25 mouse cellular contexts compared by ENCODE assay signal in genomic region chr17:57125853-57126622, GRCm38 (mm10). TPM values are rescaled to one million over a fixed set of nuclear protein-coding genes. Genes with fewer than 3 reads are reported as not detected.
DNase-seq lines count a peak whose midpoint lies in the region; ATAC-seq and TF ChIP-seq lines count a peak whose summit lies in the region.
"Had no signal": no experiment of that assay in that cellular context is flagged by ENCODE, and none has a peak within 500 bp of the region (broad histone marks: within the 10 kb centered on the region; RNA-seq: fewer than 3 reads in every experiment).

No protein-coding gene starts in this region.

- no peak overlapping the region for H3K4me2 ChIP-seq in liver, embryonic 13.5 days
- no peak overlapping the region for H3K4me2 ChIP-seq in liver, embryonic 11.5 days
- peak overlapping the region; percentile 75 for H3K4me2 ChIP-seq in CH12.LX (ENCODE audit: insufficient read depth, low read depth, poor library complexity, severe bottlenecking)
- H3K4me2 ChIP-seq: embryonic facial prominence, embryonic 13.5 days; forebrain, embryonic 12.5 days; heart, embryonic 12.5 days had no signal

- peak; percentile 63 for TF ChIP-seq EP300 in CH12.LX (IDR thresholded peaks at IDR 0.05; ENCODE audit: low read length)

- peaks cover 11% of the 10 kb centered on the region; the same call in 1 of the 2 replicates for H3K4me1 ChIP-seq in liver, embryonic 13.5 days (replicated peaks)
- H3K4me1 ChIP-seq in liver, embryonic 11.5 days (replicated peaks; ENCODE audit: control insufficient read depth, insufficient read depth, low read length), result no peaks in the 10 kb centered on the region
- peaks cover 46 to 81% of the 10 kb centered on the region in 2 experiments for H3K4me1 ChIP-seq in CH12.LX (ENCODE audit: control insufficient read depth in 1 of 2, insufficient read depth in 2 of 2)
- H3K4me1 ChIP-seq: embryonic facial prominence, embryonic 13.5 days; forebrain, embryonic 12.5 days; heart, embryonic 12.5 days had no signal

- TF ChIP-seq POLR2A in CH12.LX (IDR thresholded peaks at IDR 0.05; ENCODE audit: low read depth, low read length), result peak; percentile 50; the same call in 1 of the 2 replicates

- no peaks in the 10 kb centered on the region for H3K36me3 ChIP-seq in liver, embryonic 13.5 days
- H3K36me3 ChIP-seq in liver, embryonic 11.5 days (ENCODE audit: control insufficient read depth, insufficient read depth, low read length), result no peaks in the 10 kb centered on the region
- H3K36me3 ChIP-seq in CH12.LX (replicated peaks in 1 of 2; ENCODE audit: control insufficient read depth in 1 of 2, insufficient read depth in 1 of 2, low read length in 1 of 2), result peaks cover 14 to 28% of the 10 kb centered on the region in 2 experiments
- H3K36me3 ChIP-seq: embryonic facial prominence, embryonic 13.5 days; forebrain, embryonic 12.5 days; heart, embryonic 12.5 days had no signal

- dilution Hi-C loops in CH12.LX (cut with MboI; ENCODE audit: extremely low pct_ligation_motif_present, extremely low pct_unique_long_range_greater_than_20kb, low sequenced_read_pairs), result no loop called here

- no peak overlapping the region for H3K27ac ChIP-seq in liver, embryonic 13.5 days
- no peak overlapping the region for H3K27ac ChIP-seq in liver, embryonic 11.5 days (ENCODE audit: low read depth, low read length)
- H3K27ac ChIP-seq in CH12.LX (ENCODE audit: insufficient read depth, low read depth), result peak overlapping the region; percentile 98
- H3K27ac ChIP-seq: embryonic facial prominence, embryonic 13.5 days; forebrain, embryonic 12.5 days; heart, adult 2 months had no signal

- no peaks in the 10 kb centered on the region for H3K9me3 ChIP-seq in liver, embryonic 13.5 days (replicated peaks)
- H3K9me3 ChIP-seq in liver, embryonic 11.5 days (ENCODE audit: control insufficient read depth, low read length), result no peaks in the 10 kb centered on the region
- H3K9me3 ChIP-seq in CH12.LX (replicated peaks; ENCODE audit: low read length), result peaks cover 10% of the 10 kb centered on the region
- H3K9me3 ChIP-seq: embryonic facial prominence, embryonic 13.5 days; forebrain, embryonic 12.5 days; heart, embryonic 12.5 days had no signal

- ATAC-seq in liver, embryonic 13.5 days (ENCODE audit: low read depth), result 0 out of 2 replicates have a peak, but pooled peaks have one; percentile 31
- no peak; the same call in 1 of the 2 replicates for ATAC-seq in liver, embryonic 11.5 days (replicated peaks; ENCODE audit: low FRiP score)
- ATAC-seq in megakaryocyte progenitor cell, adult 5-6 weeks (replicated peaks; ENCODE audit: poor library complexity), result 0 out of 2 replicates have a peak, but pooled peaks have one; percentile 33
- ATAC-seq: forebrain, embryonic 16.5 days; hindbrain, embryonic 16.5 days had no signal

- in situ Hi-C loops in CH12.LX (cut with MboI; ENCODE audit: low pct_ligation_motif_present, low pct_unique_long_range_greater_than_20kb, low sequenced_read_pairs), result no loop called here

- TF ChIP-seq CTCF in CH12.LX (conservative IDR thresholded peaks at IDR 0.05 in 1 of 2, IDR thresholded peaks at IDR 0.05 in 1 of 2; ENCODE audit: low read depth in 2 of 2, low read length in 2 of 2), result no peak

- intact Hi-C loops in heart, postnatal 25 days (cut with DNase I), result no loop called here

- no peak overlapping the region for H3K9ac ChIP-seq in liver, embryonic 13.5 days
- H3K9ac ChIP-seq in liver, embryonic 11.5 days (ENCODE audit: low read depth, low read length), result no peak overlapping the region
- peak overlapping the region; percentile 66 for H3K9ac ChIP-seq in CH12.LX (ENCODE audit: insufficient read depth, low read depth)
- H3K9ac ChIP-seq: embryonic facial prominence, embryonic 13.5 days; forebrain, embryonic 12.5 days; heart, embryonic 12.5 days had no signal

- no peak; the same call in 1 of the 2 replicates for TF ChIP-seq RAD21 in CH12.LX (IDR thresholded peaks at IDR 0.05; ENCODE audit: low read depth, low read length)

- no peak overlapping the region for H3K4me3 ChIP-seq in liver, embryonic 13.5 days (replicated peaks)
- H3K4me3 ChIP-seq in liver, embryonic 11.5 days (ENCODE audit: low read depth, low read length), result no peak overlapping the region
- peak overlapping the region in 2 of 3 experiments; percentile 10 to 39 for H3K4me3 ChIP-seq in CH12.LX (replicated peaks in 1 of 3; ENCODE audit: low read depth in 2 of 3, low read length in 2 of 3, poor library complexity in 1 of 3)
- H3K4me3 ChIP-seq: embryonic facial prominence, embryonic 13.5 days; forebrain, embryonic 12.5 days; heart, adult 2 months; heart, embryonic 12.5 days had no signal

- H3K79me2 ChIP-seq in CH12.LX (replicated peaks; ENCODE audit: control insufficient read depth, extremely low read depth, insufficient read depth, poor library complexity, severe bottlenecking), result peaks cover 21% of the 10 kb centered on the region

- no peaks in the 10 kb centered on the region for H3K27me3 ChIP-seq in liver, embryonic 13.5 days
- H3K27me3 ChIP-seq in liver, embryonic 11.5 days (replicated peaks; ENCODE audit: control insufficient read depth, insufficient read depth, low read length), result no peaks in the 10 kb centered on the region
- no peaks in the 10 kb centered on the region for H3K27me3 ChIP-seq in CH12.LX (replicated peaks)
- H3K27me3 ChIP-seq: embryonic facial prominence, embryonic 13.5 days; forebrain, embryonic 12.5 days had no signal

- no peak for DNase-seq in liver, embryonic 13.5 days
- no peak for DNase-seq in liver, embryonic 11.5 days (ENCODE audit: low spot score)
- peak; percentile 89 for DNase-seq in CH12.LX (ENCODE audit: extremely low read depth)
- DNase-seq in kidney, adult 11 months, result no peak
- DNase-seq in natural killer cell, adult 2 months (ENCODE audit: low spot score in 2 of 2), result no peak
- no peak for DNase-seq in heart, postnatal 25 days (ENCODE audit: low spot score)
- DNase-seq: adrenal gland, postnatal 10 days; cerebellum, adult 11 months; cerebellum, adult 8-10 months; cerebellum, postnatal 14 days; embryo, embryonic 11 days; gastrocnemius, postnatal 10 days; heart, adult 2 months; heart, postnatal 36 days had no signal

- WGBS in liver, embryonic 13.5 days (ENCODE audit: insufficient replicate concordance), result 49% methylated on average over 3 of the region's 3 CpGs
- 63% methylated on average over 3 of the region's 3 CpGs for WGBS in liver, embryonic 11.5 days

TF ChIP-seq in CH12.LX, 34 proteins besides CTCF, POLR2A, EP300 and RAD21 (continues in another document):
- TF ChIP-seq E2F4 (IDR thresholded peaks at IDR 0.05; ENCODE audit: insufficient replicate concordance, low read depth, low read length) (no peak), ZMIZ1 (IDR thresholded peaks at IDR 0.05; ENCODE audit: low read depth, low read length) (no peak; the same call in 1 of the 2 replicates), GABPA (IDR thresholded peaks at IDR 0.05; ENCODE audit: insufficient replicate concordance, low read depth, low read length) (no peak), SMC3 (IDR thresholded peaks at IDR 0.05; ENCODE audit: low read depth, low read length) (peak; percentile 8), MYC (IDR thresholded peaks at IDR 0.05; ENCODE audit: low read depth, low read length) (0 out of 2 replicates have a peak, but pooled peaks have one; percentile 29), POLR2AphosphoS2 (IDR thresholded peaks at IDR 0.05; ENCODE audit: low read depth, low read length) (no peak), ZNF384 (IDR thresholded peaks at IDR 0.05; ENCODE audit: low read depth, low read length) (no peak), MAFK (IDR thresholded peaks at IDR 0.05; ENCODE audit: insufficient replicate concordance, low read length) (no peak), ELF1 (IDR thresholded peaks at IDR 0.05; ENCODE audit: low read depth, low read length) (peak; percentile 69), UBTF (IDR thresholded peaks at IDR 0.05; ENCODE audit: low read depth, low read length) (no peak), USF2 (conservative IDR thresholded peaks at IDR 0.05; ENCODE audit: low read depth, low read length) (no peak)

RNA-seq across cellular contexts. Expression of gene Tnfsf9, which starts 20.9 kb away (rescaled TPM):
- polyA plus RNA-seq in liver, embryonic 13.5 days (2015; fragmentation: Nextera tagmentation; extraction: Ambion mirVana), result 1.0 and 1.1 TPM in 2 replicates
- 5.4 and 6.4 TPM in 2 replicates for polyA plus RNA-seq in liver, embryonic 11.5 days (2014; fragmentation: Nextera tagmentation; extraction: Ambion mirVana)
- total RNA-seq in CH12.LX (2012; rRNA removed) (252 and 321 TPM in 2 replicates), CH12.LX (2014; rRNA removed) (106 and 123 TPM in 2 replicates)
- polyA plus RNA-seq in CH12.LX (2012; ENCODE audit: insufficient read length, low read depth), result 129 and 137 TPM in 2 replicates
- 1.2 and 2.2 TPM in 2 replicates for total RNA-seq in megakaryocyte progenitor cell, adult 5-6 weeks (2015)
- 0.27 and 0.29 TPM in 2 replicates for total RNA-seq in megakaryocyte progenitor cell, adult 5-6 weeks (2017)
- total RNA-seq in heart, postnatal 25 days (2021), result under 1 TPM; 0.28 to 0.57 TPM

RNA-seq across cellular contexts. Expression of gene Cd70, which starts 23.5 kb away (rescaled TPM):
- polyA plus RNA-seq in liver, embryonic 13.5 days (2015; fragmentation: Nextera tagmentation; extraction: Ambion mirVana), result not detected in 2 replicates
- not detected in 2 replicates for polyA plus RNA-seq in liver, embryonic 11.5 days (2014; fragmentation: Nextera tagmentation; extraction: Ambion mirVana)
- total RNA-seq in CH12.LX (2012; rRNA removed), result 483 and 965 TPM in 2 replicates
- 261 and 321 TPM in 2 replicates for total RNA-seq in CH12.LX (2014; rRNA removed)
- 121 and 137 TPM in 2 replicates for polyA plus RNA-seq in CH12.LX (2012; ENCODE audit: insufficient read length, low read depth)
- not detected in 2 replicates for total RNA-seq in megakaryocyte progenitor cell, adult 5-6 weeks (2015)
- total RNA-seq in megakaryocyte progenitor cell, adult 5-6 weeks (2017), result not detected in 2 replicates
- total RNA-seq in heart, postnatal 25 days (2021), result not detected
- total RNA-seq: adrenal gland, postnatal 10 days; adrenal gland, postnatal 4 days; common myeloid progenitor, adult 5-6 weeks; gastrocnemius, postnatal 10 days; gastrocnemius, postnatal 4 days; heart, adult 2 months; heart, postnatal 36 days had no signal
- polyA plus RNA-seq: C2C12; embryonic facial prominence, embryonic 13.5 days; forebrain, embryonic 12.5 days; forebrain, embryonic 16.5 days; heart, adult 2 months; heart, embryonic 12.5 days; intestine, embryonic 14.5 days had no signal

RNA-seq across cellular contexts. Expression of gene Tubb4a, which starts 38.5 kb away (rescaled TPM):
- 0.55 and 0.87 TPM in 2 replicates for polyA plus RNA-seq in liver, embryonic 13.5 days (2015; fragmentation: Nextera tagmentation; extraction: Ambion mirVana)
- 4.5 and 5.0 TPM in 2 replicates for polyA plus RNA-seq in liver, embryonic 11.5 days (2014; fragmentation: Nextera tagmentation; extraction: Ambion mirVana)
- total RNA-seq in CH12.LX (2012; rRNA removed) (0.42 and 0.89 TPM in 2 replicates), CH12.LX (2014; rRNA removed) (0.09 TPM in 1 of 2 replicates, not detected in the other)
- polyA plus RNA-seq in CH12.LX (2012; ENCODE audit: insufficient read length, low read depth), result 2.0 and 2.1 TPM in 2 replicates
- not detected in 2 replicates for total RNA-seq in megakaryocyte progenitor cell, adult 5-6 weeks (2015)
- total RNA-seq in megakaryocyte progenitor cell, adult 5-6 weeks (2017), result 0.12 TPM in 1 of 2 replicates, not detected in the other
- total RNA-seq in heart, postnatal 25 days (2021), result 1 to 10 TPM; 3.2 to 3.3 TPM
- total RNA-seq: common myeloid progenitor, adult 5-6 weeks had no signal

RNA-seq across cellular contexts. Expression of gene Dennd1c, which starts 47.7 kb away (rescaled TPM):
- polyA plus RNA-seq in liver, embryonic 13.5 days (2015; fragmentation: Nextera tagmentation; extraction: Ambion mirVana), result 0.97 and 1.6 TPM in 2 replicates
- polyA plus RNA-seq in liver, embryonic 11.5 days (2014; fragmentation: Nextera tagmentation; extraction: Ambion mirVana), result 2.1 and 2.2 TPM in 2 replicates
- 7.2 and 9.7 TPM in 2 replicates for total RNA-seq in CH12.LX (2012; rRNA removed)
- total RNA-seq in CH12.LX (2014; rRNA removed), result 6.8 and 7.1 TPM in 2 replicates
- 33.9 and 36.9 TPM in 2 replicates for polyA plus RNA-seq in CH12.LX (2012; ENCODE audit: insufficient read length, low read depth)
- 7.6 and 11.5 TPM in 2 replicates for total RNA-seq in megakaryocyte progenitor cell, adult 5-6 weeks (2015)
- total RNA-seq in megakaryocyte progenitor cell, adult 5-6 weeks (2017), result 3.5 and 8.8 TPM in 2 replicates
- 1 to 10 TPM in 1 of 2 experiments, under 1 TPM in 1; 0.96 to 2.1 TPM for total RNA-seq in heart, postnatal 25 days (2021)
- polyA plus RNA-seq: C2C12 had no signal

Comparison
In these comparisons a context has a peak if more than half of its experiments do, and no peak if none do; other contexts are left out.
1. H3K4me3 ChIP-seq: peak in CH12.LX (2 of 3); none in liver, embryonic 13.5 days (single experiment) and liver, embryonic 11.5 days (single experiment).
2. RNA of gene Tnfsf9, which starts 20.9 kb away (total RNA-seq): 106 to 321 TPM in CH12.LX; 0.27 to 2.2 TPM in megakaryocyte progenitor cell, adult 5-6 weeks and 0.28 to 0.57 TPM in heart, postnatal 25 days; every median in the first group is over 10 times any median in the second.
3. RNA of gene Cd70, which starts 23.5 kb away (total RNA-seq): 261 to 965 TPM in CH12.LX; not detected in megakaryocyte progenitor cell, adult 5-6 weeks and not detected in heart, postnatal 25 days; every median in the first group is over 100 times any median in the second.